Mouse (Mus musculus): ENCODE results near the gene Alkbh6.

Alkbh6 gene

GRCm38 (mm10) chr7:30308076-30309005, at the start of gene Alkbh6:
Gene Alkbh6 (plus strand): TSS chr7:30308717.
- peak; percentile 97 for DNase-seq

DNA sequence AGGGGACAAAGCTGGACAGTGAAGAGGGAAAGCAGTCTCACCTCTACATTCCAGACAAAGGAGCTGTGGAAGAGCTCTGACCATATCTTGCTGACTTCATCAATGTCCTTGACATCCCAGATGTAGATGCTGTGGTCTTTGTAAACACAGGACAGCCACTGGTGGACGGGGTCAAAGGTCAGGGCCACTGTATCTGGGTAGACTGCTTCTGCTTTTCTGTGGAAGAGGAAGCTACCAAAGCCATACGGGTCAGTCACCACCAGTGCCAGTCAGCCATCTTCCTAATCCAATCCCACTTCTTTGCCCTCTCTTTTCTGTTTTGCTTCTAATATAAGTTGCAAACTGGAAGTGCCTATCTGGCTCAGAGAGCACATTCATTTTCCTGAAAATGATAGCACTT, 43.5 kb upstream of the Alkbh6 start:
- no peak for DNase-seq

GRCm38 (mm10) chr7:30265531-30265930, 43.0 kb upstream of the Alkbh6 start:
- no peak for DNase-seq

- DNase-seq = no peak
Observed at GRCm38 (mm10) chr7:30265935-30266334, 42.6 kb upstream of the Alkbh6 start.

GRCm38 (mm10) chr7:30266780-30267179, 41.7 kb upstream of the Alkbh6 start:
- DNase-seq = no peak

DNA sequence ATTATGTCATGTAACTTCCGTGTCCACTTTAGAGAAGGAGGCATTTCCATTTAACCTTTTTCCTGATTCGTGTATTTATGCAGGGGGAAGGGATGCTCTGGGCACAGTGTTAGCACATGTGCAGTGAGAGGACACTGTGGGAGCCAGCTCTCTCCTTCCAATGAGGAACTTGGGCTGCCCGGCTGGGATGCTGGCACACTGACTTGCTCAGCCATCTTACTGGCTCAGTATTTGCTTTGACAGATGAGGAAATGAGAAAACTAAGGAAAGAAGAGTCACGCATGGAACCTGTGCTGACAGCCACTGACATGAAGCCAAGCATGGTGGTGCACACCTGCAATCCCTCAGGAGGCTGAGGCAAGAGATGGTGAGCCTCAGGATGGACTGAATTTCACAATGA, 38.9 kb upstream of the Alkbh6 start:
- no peak for DNase-seq

DNA sequence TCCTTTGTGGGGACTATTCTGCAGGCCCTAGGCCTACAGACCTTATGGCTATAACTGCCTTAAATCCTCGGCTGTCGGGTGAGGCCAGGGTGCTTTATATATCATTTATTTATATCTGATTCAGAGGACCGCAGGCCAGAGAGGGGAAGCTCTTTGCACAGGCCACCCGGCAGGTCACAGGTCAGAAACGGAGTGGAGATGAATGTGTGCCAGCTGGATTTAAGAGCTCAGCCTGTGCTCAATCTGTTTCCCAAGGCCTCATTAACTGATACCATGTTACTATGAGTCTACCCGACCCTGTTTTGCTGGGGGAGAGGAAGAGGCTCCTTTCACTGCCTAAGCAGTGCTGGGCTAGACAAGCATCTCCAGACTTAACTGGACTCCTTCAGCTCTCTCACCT, 34.1 kb upstream of the Alkbh6 start:
- DNase-seq = no peak

DNA sequence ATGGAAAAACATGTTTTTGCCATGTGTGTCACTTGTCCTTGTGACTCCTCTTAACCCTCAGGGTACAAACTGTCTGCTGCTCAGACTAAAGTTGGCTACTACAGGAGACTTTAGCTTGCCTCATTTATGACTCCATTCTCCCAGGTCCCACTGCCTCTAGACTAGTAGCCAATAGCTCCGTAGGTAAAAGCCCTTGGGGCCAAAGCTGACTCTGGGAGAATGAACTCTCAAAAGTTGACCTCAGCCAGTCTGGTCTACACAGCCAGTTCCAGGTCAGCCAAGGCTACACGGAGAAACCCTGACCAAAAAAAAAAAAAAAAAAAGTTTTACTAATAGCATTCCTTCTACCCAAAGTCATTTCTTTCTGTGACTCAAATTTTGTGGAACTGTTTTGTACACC, 29.6 kb upstream of the Alkbh6 start:
- DNase-seq = no peak

- no peak for DNase-seq
Observed at GRCm38 (mm10) chr7:30279536-30279935, 29.0 kb upstream of the Alkbh6 start.

- peak; percentile 90 for DNase-seq
Observed at GRCm38 (mm10) chr7:30279951-30280669, 28.4 kb upstream of the Alkbh6 start, which contains the start of the genes Thap8 and Wdr62. Gene Thap8 (plus strand): TSS chr7:30280094. Gene Wdr62 (minus strand): TSS chr7:30280419.

DNA sequence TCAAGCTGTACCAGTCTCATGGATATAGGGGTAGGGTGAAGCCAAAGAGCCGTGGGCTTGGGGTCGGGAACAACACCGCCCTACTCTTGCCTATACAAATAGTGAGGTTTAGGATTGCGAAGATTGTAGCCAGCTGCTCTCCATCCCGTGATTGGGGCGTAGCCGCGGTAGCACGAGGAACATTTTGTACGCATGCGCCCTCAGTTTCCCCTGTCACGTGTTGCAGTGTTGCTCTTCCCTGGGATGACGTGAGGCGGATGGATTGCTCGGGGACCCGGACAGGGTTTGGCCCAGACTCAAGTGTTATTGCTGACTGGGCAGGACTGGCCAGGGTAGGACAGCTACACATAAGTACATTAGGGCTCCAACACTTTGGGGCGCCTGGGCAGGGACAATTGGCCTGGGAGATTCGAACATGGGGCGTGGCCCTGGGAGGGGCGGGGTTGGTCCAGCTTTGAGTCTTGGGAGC, 27.8 kb upstream of the Alkbh6 start:
- DNase-seq = peak; percentile 91

GRCm38 (mm10) chr7:30281522-30281921, 27.0 kb upstream of the Alkbh6 start:
- peak; percentile 26 for DNase-seq

DNA sequence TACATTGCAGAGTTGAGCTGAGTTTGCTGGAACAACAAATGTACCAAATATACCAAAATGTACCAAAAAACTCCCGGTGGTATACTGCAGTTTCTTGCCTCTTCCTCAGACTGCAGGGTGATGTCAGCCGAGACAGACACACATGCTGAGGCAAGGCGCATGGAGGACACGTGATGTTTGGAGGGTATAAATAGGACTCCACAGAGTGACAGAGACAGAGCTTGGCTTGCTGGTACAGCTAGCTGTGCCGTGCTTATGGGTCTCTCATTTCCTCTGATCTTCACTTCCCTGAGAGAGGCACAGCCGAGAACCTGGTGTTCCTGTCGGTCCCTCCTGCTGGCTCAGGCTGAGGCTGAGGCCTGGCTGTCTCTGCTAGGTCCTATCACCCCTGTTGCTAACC, 25.8 kb upstream of the Alkbh6 start:
- DNase-seq = peak; percentile 17

- peak; percentile 91 for DNase-seq
Observed at GRCm38 (mm10) chr7:30286701-30287410, 21.7 kb upstream of the Alkbh6 start.

- peak; percentile 61 for DNase-seq
Observed at GRCm38 (mm10) chr7:30288046-30288445, 20.5 kb upstream of the Alkbh6 start.

- peak; percentile 63 for DNase-seq
Observed at GRCm38 (mm10) chr7:30289071-30289713, 19.3 kb upstream of the Alkbh6 start.

DNA sequence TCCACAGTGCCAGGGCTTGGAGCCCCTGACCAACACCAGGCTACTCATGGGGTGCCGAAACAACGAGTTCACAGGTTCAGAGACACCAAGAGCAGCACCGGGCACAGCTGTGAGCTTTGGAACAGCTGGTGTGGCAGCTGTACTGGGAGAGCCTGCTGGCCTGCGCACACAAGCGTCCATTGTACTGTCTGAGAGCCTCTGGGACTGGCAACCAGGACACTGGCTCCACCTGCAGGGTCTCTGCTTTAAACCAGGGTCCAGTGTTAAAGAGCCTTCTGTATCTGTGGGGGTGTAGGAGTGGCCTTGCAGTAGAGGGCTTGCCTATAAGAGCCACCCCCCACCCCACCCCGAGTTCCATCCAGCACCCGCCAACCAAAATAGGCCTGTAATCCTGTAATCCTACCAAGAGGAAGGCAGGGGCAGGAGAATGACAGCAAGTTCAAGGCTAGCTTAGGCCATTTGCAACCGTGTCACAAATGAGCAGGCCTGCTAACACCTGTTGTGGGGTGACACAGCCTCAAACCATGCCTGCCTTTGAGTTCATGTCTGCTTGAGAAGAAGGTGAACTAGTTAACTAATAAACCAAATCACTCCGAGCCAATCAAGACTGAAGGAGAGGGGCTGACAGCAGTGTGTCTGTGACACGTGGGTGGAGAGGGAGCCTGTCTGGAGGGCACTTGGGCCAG, 18.7 kb upstream of the Alkbh6 start:
- peak; percentile 40 for DNase-seq

GRCm38 (mm10) chr7:30291215-30292131, 17.0 kb upstream of the Alkbh6 start, which contains the start of gene Clip3:
Gene Clip3 (plus strand): TSS chr7:30291728.
- peak; percentile 93 for DNase-seq

DNA sequence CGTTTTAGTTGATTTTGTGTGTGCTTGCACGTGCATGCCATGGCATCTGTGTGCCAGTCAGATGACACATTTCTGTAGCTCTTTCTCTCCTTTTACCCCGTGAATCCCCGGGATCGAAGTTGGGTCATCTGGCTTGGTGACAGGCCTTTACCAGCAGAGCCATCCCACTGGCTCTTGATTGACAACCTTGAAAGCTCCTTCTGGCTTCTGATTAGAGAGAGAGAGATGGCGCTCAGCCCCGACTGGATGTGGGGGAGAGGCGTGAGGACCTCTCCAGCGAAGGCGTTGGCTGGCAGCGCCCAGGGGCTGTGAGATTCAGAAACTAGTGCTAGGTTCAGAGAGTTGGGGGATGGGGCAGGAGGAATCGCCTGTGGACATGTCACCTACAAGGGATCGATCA, 14.7 kb upstream of the Alkbh6 start:
- DNase-seq = peak; percentile 72

DNA sequence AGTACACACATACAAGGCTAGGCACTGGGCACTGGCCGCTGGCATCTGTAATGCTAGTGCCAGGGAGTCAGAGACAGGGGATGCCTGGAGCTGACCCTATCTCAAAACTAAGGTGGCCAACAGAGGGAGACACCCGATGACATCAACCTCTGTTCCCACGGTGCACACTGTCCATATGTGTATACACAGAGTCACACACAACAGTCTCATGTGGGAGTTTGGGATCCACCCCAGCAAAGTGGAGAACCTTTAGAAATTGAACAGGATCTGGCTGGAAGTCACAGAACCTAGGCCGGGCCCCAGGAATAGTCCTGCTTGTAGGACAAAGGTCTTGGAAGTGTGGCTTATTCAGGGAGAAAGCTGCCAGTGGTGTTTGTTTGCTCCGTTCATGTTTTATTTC, 14.2 kb upstream of the Alkbh6 start:
- peak; percentile 61 for DNase-seq

DNA sequence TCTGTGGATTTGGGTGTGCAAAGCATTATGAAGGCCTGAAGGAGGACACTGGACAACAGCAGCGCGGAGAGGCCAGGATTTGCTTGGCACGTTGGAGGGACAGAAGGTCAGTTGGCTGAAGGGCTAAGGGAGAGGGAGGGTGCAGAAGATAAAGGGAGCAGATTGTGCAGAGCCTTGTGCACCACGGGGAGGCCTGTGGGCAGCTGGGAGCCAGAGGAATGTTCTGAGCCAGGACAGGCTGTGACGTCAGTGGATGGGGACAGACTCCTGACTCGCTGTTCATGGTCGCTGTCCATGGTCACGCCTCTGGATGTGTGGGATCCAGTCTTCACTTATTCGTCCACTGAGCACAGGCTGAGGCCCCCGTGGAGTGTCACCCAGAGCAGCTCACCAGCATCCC, 13.4 kb upstream of the Alkbh6 start:
- DNase-seq = peak; percentile 97
